Mouse (Mus musculus) urinary bladder, postnatal 36 days (tissue): ENCODE results near the gene Lama1.

Experiments used
- DNase-seq, 2 experiments: peaks; one replicate each; pipeline ENCODE4 v3.0.0; 2022; ENCODE audit warnings: low spot score in 2 of 2, mixed read lengths in 1 of 2

Gene Lama1

GRCm38 (mm10) chr17:67696694-67697386 lies at the start of gene Lama1:
Gene Lama1 (plus strand): TSS chr17:67697259.
- peak; percentile 52 to 66 for DNase-seq

- DNase-seq: peak; percentile 37 to 42
These were observed 45.6 kb upstream of the Lama1 start for GRCm38 (mm10) chr17:67651506-67651905.

- no peak for DNase-seq
These were observed 32.8 kb upstream of the Lama1 start for GRCm38 (mm10) chr17:67664299-67664698.

- no peak for DNase-seq
These were observed 30.1 kb upstream of the Lama1 start for GRCm38 (mm10) chr17:67666981-67667380.

- DNase-seq: peak; percentile 6 to 43
These were observed 29.1 kb upstream of the Lama1 start for GRCm38 (mm10) chr17:67667981-67668380.

- DNase-seq: no peak
These were observed 18.5 kb upstream of the Lama1 start for GRCm38 (mm10) chr17:67678576-67678975.

- DNase-seq: no peak
These were observed 16.0 kb upstream of the Lama1 start for GRCm38 (mm10) chr17:67681084-67681483.

GRCm38 (mm10) chr17:67685022-67685743 lies 11.9 kb upstream of the Lama1 start:
- DNase-seq: no peak

GRCm38 (mm10) chr17:67687505-67687904 lies 9.6 kb upstream of the Lama1 start:
- no peak for DNase-seq

- DNase-seq: no peak
These were observed 6.4 kb upstream of the Lama1 start for GRCm38 (mm10) chr17:67690689-67691088.

- DNase-seq: no peak
These were observed 4.4 kb upstream of the Lama1 start for GRCm38 (mm10) chr17:67692651-67693050.

- DNase-seq: no peak
These were observed 3.2 kb upstream of the Lama1 start for GRCm38 (mm10) chr17:67693861-67694260.

GRCm38 (mm10) chr17:67697461-67697891 lies 417 bp downstream of the Lama1 start:
- DNase-seq: no peak

- no peak for DNase-seq
These were observed 1.2 kb downstream of the Lama1 start for GRCm38 (mm10) chr17:67698301-67698700.

GRCm38 (mm10) chr17:67701761-67702160 lies 4.7 kb downstream of the Lama1 start:
- no peak for DNase-seq

- no peak for DNase-seq
These were observed 5.9 kb downstream of the Lama1 start for GRCm38 (mm10) chr17:67702941-67703340.

- no peak for DNase-seq
These were observed 8.1 kb downstream of the Lama1 start for GRCm38 (mm10) chr17:67705035-67705769.

- no peak for DNase-seq
These were observed 9.3 kb downstream of the Lama1 start for GRCm38 (mm10) chr17:67706372-67706771.

- no peak for DNase-seq
These were observed 10.8 kb downstream of the Lama1 start for GRCm38 (mm10) chr17:67707793-67708364.

- no peak for DNase-seq
These were observed 13.3 kb downstream of the Lama1 start for GRCm38 (mm10) chr17:67710377-67710781.

GRCm38 (mm10) chr17:67711361-67711760 lies 14.3 kb downstream of the Lama1 start:
- DNase-seq: no peak

- DNase-seq: no peak
These were observed 15.9 kb downstream of the Lama1 start for GRCm38 (mm10) chr17:67712929-67713328.
